Mouse (Mus musculus) heart, postnatal 0 days (tissue): Measurements from ENCODE around the gene Hhex.

Experiments
- CTCF ChIP-seq: IDR thresholded peaks from 2 replicates; pipeline ENCODE4 v1.5.1; 2016; ENCODE audit warnings: antibody characterized with exemption, control low read depth, low read depth
- EP300 ChIP-seq: IDR thresholded peaks from 2 replicates; pipeline ENCODE4 v1.6.1; 2016; ENCODE audit warnings: antibody characterized with exemption, low read depth

- TF ChIP-seq CTCF (no peak), EP300 (no peak)
These were observed 53.3 kb downstream of the Hhex start for GRCm38 (mm10) chr19:37487811-37488475.
